Comparison of ENCODE assay signal across 8 mouse cellular contexts in genomic region chr2:152671642-152671999, GRCm38 (mm10). TPM values are rescaled to one million over a fixed set of nuclear protein-coding genes. Genes with fewer than 3 reads are reported as not detected.
DNase-seq lines count a peak whose midpoint lies in the region; ATAC-seq lines count a peak whose summit lies in the region.

No protein-coding gene starts in this region.

- H3K9me3 ChIP-seq in heart, embryonic 14.5 days (ENCODE audit: control insufficient read depth, low read length) = no peaks in the 10 kb centered on the region

- no peak for ATAC-seq in heart, embryonic 14.5 days (ENCODE audit: insufficient number of reproducible peaks, insufficient read depth, low FRiP score, low read depth)

- H3K36me3 ChIP-seq in heart, embryonic 14.5 days (ENCODE audit: control insufficient read depth, insufficient read depth, low read length) = peaks cover 42% of the 10 kb centered on the region
- no peaks in the 10 kb centered on the region for H3K36me3 ChIP-seq in macrophage (ENCODE audit: inconsistent target)

- H3K27ac ChIP-seq in heart, embryonic 14.5 days (replicated peaks in 1 of 2; ENCODE audit: control insufficient read depth in 1 of 2, insufficient read depth in 1 of 2, low read depth in 2 of 2, low read length in 2 of 2) = peak overlapping the region in 1 of 2 experiments; percentile 16; a peak in 1 of 4 replicates
- H3K27ac ChIP-seq in macrophage = peak overlapping the region; percentile 17; the same call in 1 of the 2 replicates

- H3K4me1 ChIP-seq in heart, embryonic 14.5 days (ENCODE audit: control insufficient read depth in 2 of 2, insufficient read depth in 2 of 2, low read length in 2 of 2) = peaks cover 15 to 39% of the 10 kb centered on the region in 2 experiments

- H3K79me2 ChIP-seq in macrophage (ENCODE audit: inconsistent target) = peaks cover 71% of the 10 kb centered on the region

- WGBS in heart, embryonic 14.5 days = 24% methylated on average over 5 of the region's 5 CpGs
- WGBS in macrophage (ENCODE audit: missing documents) = 0% methylated on average over 5 of the region's 5 CpGs

- H3K9ac ChIP-seq in heart, embryonic 14.5 days (ENCODE audit: low read length) = peak overlapping the region; percentile 97

- DNase-seq in layer of hippocampus, adult 11-12 months (ENCODE audit: low spot score) = peak; percentile 53
- no peak for DNase-seq in layer of hippocampus, postnatal 14 days (ENCODE audit: low spot score in 2 of 2)
- DNase-seq in cerebellum, postnatal 25 days = peak; percentile 35 to 61
- peak; percentile 66 to 77 for DNase-seq in kidney, postnatal 4 days
- DNase-seq in right cerebral cortex, postnatal 4 days = peak; percentile 45
- DNase-seq in gastrocnemius, postnatal 10 days = no peak

- peak overlapping the region; percentile 84 to 99 for H3K4me3 ChIP-seq in heart, embryonic 14.5 days (ENCODE audit: control insufficient read depth in 1 of 2, insufficient read depth in 1 of 2, low read depth in 1 of 2, low read length in 2 of 2)
- H3K4me3 ChIP-seq in macrophage (ENCODE audit: inconsistent target) = no peak overlapping the region

- peak overlapping the region; percentile 89 for H3K4me2 ChIP-seq in heart, embryonic 14.5 days (ENCODE audit: low read length)

- H3K27me3 ChIP-seq in heart, embryonic 14.5 days (ENCODE audit: control insufficient read depth, insufficient read depth, low read length) = no peaks in the 10 kb centered on the region

RNA-seq across cellular contexts. Expression of gene H13, which starts 2.4 kb away (rescaled TPM):
- 10 to 100 TPM; 84.9 to 86.7 TPM for total RNA-seq in layer of hippocampus, postnatal 14 days (2021)
- 70.6 and 74.6 TPM in 2 replicates for polyA plus RNA-seq in heart, embryonic 14.5 days (2014; fragmentation: Nextera tagmentation; extraction: Ambion mirVana)
- total RNA-seq in macrophage (2018; cell fraction: chromatin; rRNA removed) = 10 to 100 TPM; 36.3 to 95.5 (median 61.4) TPM
- total RNA-seq in macrophage (2018; cell fraction: cytosol; rRNA removed) = 10 to 100 TPM; 46.6 to 75.1 (median 61.4) TPM
- 10 to 100 TPM; 35.9 to 90.2 (median 58.3) TPM for total RNA-seq in macrophage (2018; cell fraction: nucleus; rRNA removed)
- 58.4 to 93.5 TPM (median 77.2 TPM) in 3 replicates for polyA plus RNA-seq in macrophage (2018)
- total RNA-seq in gastrocnemius, postnatal 10 days (2021) = 10 to 100 TPM; 56.0 to 61.1 TPM

RNA-seq across cellular contexts. Expression of gene Mcts2, which starts 15.2 kb away (rescaled TPM):
- total RNA-seq in layer of hippocampus, postnatal 14 days (2021) = 10 to 100 TPM; 25.4 to 25.7 TPM
- polyA plus RNA-seq in heart, embryonic 14.5 days (2014; fragmentation: Nextera tagmentation; extraction: Ambion mirVana) = 20.8 and 25.6 TPM in 2 replicates
- 10 to 100 TPM in 25 of 26 experiments, 1 to 10 TPM in 1; 7.2 to 30.7 (median 17.4) TPM for total RNA-seq in macrophage (2018; cell fraction: chromatin; rRNA removed)
- total RNA-seq in macrophage (2018; cell fraction: cytosol; rRNA removed) = 1 to 10 TPM in 3 of 26 experiments, under 1 TPM in 21, not detected in 2; 0.17 to 1.6 (median 0.44) TPM
- 10 to 100 TPM in 8 of 26 experiments, 1 to 10 TPM in 18; 1.8 to 22.4 (median 8.5) TPM for total RNA-seq in macrophage (2018; cell fraction: nucleus; rRNA removed)
- 0.46 to 1.1 TPM (median 0.52 TPM) in 3 replicates for polyA plus RNA-seq in macrophage (2018)
- total RNA-seq in gastrocnemius, postnatal 10 days (2021) = 10 to 100 TPM; 12.5 to 19.3 TPM

RNA-seq across cellular contexts. Expression of gene Rem1, which starts 44.9 kb away (rescaled TPM):
- total RNA-seq in layer of hippocampus, postnatal 14 days (2021) = under 1 TPM; 0.72 to 0.83 TPM
- polyA plus RNA-seq in heart, embryonic 14.5 days (2014; fragmentation: Nextera tagmentation; extraction: Ambion mirVana) = 13.0 and 13.2 TPM in 2 replicates
- total RNA-seq in macrophage (2018; cell fraction: chromatin; rRNA removed) = not detected
- not detected for total RNA-seq in macrophage (2018; cell fraction: cytosol; rRNA removed)
- not detected for total RNA-seq in macrophage (2018; cell fraction: nucleus; rRNA removed)
- polyA plus RNA-seq in macrophage (2018) = not detected in 3 replicates
- 10 to 100 TPM in 1 of 2 experiments, 1 to 10 TPM in 1; 9.1 to 11.5 TPM for total RNA-seq in gastrocnemius, postnatal 10 days (2021)

RNA-seq across cellular contexts. Expression of gene Defb25, which starts 48.8 kb away (rescaled TPM):
- not detected for total RNA-seq in layer of hippocampus, postnatal 14 days (2021)
- polyA plus RNA-seq in heart, embryonic 14.5 days (2014; fragmentation: Nextera tagmentation; extraction: Ambion mirVana) = 0.94 and 0.95 TPM in 2 replicates
- not detected for total RNA-seq in macrophage (2018; cell fraction: chromatin; rRNA removed)
- total RNA-seq in macrophage (2018; cell fraction: cytosol; rRNA removed) = not detected
- not detected for total RNA-seq in macrophage (2018; cell fraction: nucleus; rRNA removed)
- polyA plus RNA-seq in macrophage (2018) = not detected in 3 replicates
- total RNA-seq in gastrocnemius, postnatal 10 days (2021) = 1 to 10 TPM; 1.5 to 1.6 TPM

Comparison
In these comparisons a context has a peak if more than half of its experiments do, and no peak if none do; other contexts are left out.
1. DNase-seq: peak in layer of hippocampus, adult 11-12 months (single experiment), cerebellum, postnatal 25 days (2 of 2), kidney, postnatal 4 days (2 of 2) and right cerebral cortex, postnatal 4 days (single experiment); none in layer of hippocampus, postnatal 14 days (0 of 2) and gastrocnemius, postnatal 10 days (single experiment).
2. RNA of gene Rem1, which starts 44.9 kb away (total RNA-seq): 9.1 to 11.5 TPM in gastrocnemius, postnatal 10 days; 0.72 to 0.83 TPM in layer of hippocampus, postnatal 14 days; every median in the first group is over 4 times any median in the second.